12 mouse cellular contexts compared by ENCODE assay signal in genomic region chr12:108372241-108372640, GRCm38 (mm10). TPM values are rescaled to one million over a fixed set of nuclear protein-coding genes. Genes with fewer than 3 reads are reported as not detected.
DNase-seq lines count a peak whose midpoint lies in the region; ATAC-seq lines count a peak whose summit lies in the region.
"Had no signal": no experiment of that assay in that cellular context is flagged by ENCODE, and none has a peak within 500 bp of the region (broad histone marks: within the 10 kb centered on the region; RNA-seq: fewer than 3 reads in every experiment).

No protein-coding gene starts in this region.

- intact Hi-C loops in heart, postnatal 36 days (cut with DNase I): no loop called here

- H3K9ac ChIP-seq in forebrain, embryonic 13.5 days: no peak overlapping the region
- H3K9ac ChIP-seq: liver, embryonic 14.5 days had no signal

- H3K27ac ChIP-seq in forebrain, embryonic 10.5 days: peak overlapping the region; percentile 8; the same call in 1 of the 2 replicates
- no peak overlapping the region for H3K27ac ChIP-seq in forebrain, embryonic 13.5 days
- H3K27ac ChIP-seq: liver, embryonic 14.5 days had no signal

- peaks cover 46% of the 10 kb centered on the region for H3K4me1 ChIP-seq in forebrain, embryonic 10.5 days
- no peaks in the 10 kb centered on the region for H3K4me1 ChIP-seq in forebrain, embryonic 13.5 days

- no peaks in the 10 kb centered on the region for H3K9me3 ChIP-seq in forebrain, embryonic 10.5 days
- H3K9me3 ChIP-seq in forebrain, embryonic 13.5 days (replicated peaks): no peaks in the 10 kb centered on the region

- no peak overlapping the region for H3K4me2 ChIP-seq in forebrain, embryonic 13.5 days

- no peaks in the 10 kb centered on the region for H3K27me3 ChIP-seq in forebrain, embryonic 10.5 days (ENCODE audit: poor library complexity, severe bottlenecking)
- H3K27me3 ChIP-seq in forebrain, embryonic 13.5 days: no peaks in the 10 kb centered on the region

- WGBS in forebrain, embryonic 10.5 days: 84% methylated on average over 17 of the region's 17 CpGs
- WGBS in forebrain, embryonic 13.5 days: 72% methylated on average over 17 of the region's 17 CpGs

- no peaks in the 10 kb centered on the region for H3K36me3 ChIP-seq in forebrain, embryonic 10.5 days (replicated peaks)
- H3K36me3 ChIP-seq in forebrain, embryonic 13.5 days (ENCODE audit: poor library complexity, severe bottlenecking): no peaks in the 10 kb centered on the region

- ATAC-seq in forebrain, embryonic 13.5 days: no peak
- ATAC-seq: midbrain, embryonic 16.5 days had no signal

- no peak for DNase-seq in forebrain, embryonic 10.5 days (ENCODE audit: extremely low spot score, low spot score)
- DNase-seq in cerebellum, adult 11 months: peak; percentile 69
- DNase-seq in gastrocnemius, postnatal 25 days: peak; percentile 83
- peak; percentile 46 to 61 for DNase-seq in heart, postnatal 36 days
- DNase-seq in adrenal gland, postnatal 36 days: no peak
- DNase-seq in adrenal gland, adult 18-20 months (ENCODE audit: low spot score in 2 of 2): no peak
- DNase-seq in thymus, postnatal 10 days (ENCODE audit: low spot score in 2 of 2): no peak
- DNase-seq: adrenal gland, postnatal 14 days; kidney, postnatal 4 days had no signal

- no peak overlapping the region for H3K4me3 ChIP-seq in forebrain, embryonic 10.5 days
- H3K4me3 ChIP-seq in forebrain, embryonic 13.5 days: no peak overlapping the region

RNA-seq across cellular contexts. Expression of gene Eml1, which starts 1.5 kb away (rescaled TPM):
- polyA plus RNA-seq in forebrain, embryonic 10.5 days (2016; fragmentation: Nextera tagmentation; extraction: Ambion mirVana): 95.1 and 102 TPM in 2 replicates
- polyA plus RNA-seq in forebrain, embryonic 13.5 days (2015; fragmentation: Nextera tagmentation; extraction: Ambion mirVana): 54.5 and 71.4 TPM in 2 replicates
- 100 to 1,000 TPM in 1 of 2 experiments, 10 to 100 TPM in 1; 84.7 to 109 TPM for total RNA-seq in gastrocnemius, postnatal 25 days (2021)
- total RNA-seq in heart, postnatal 36 days (2021): 10 to 100 TPM; 74.3 to 87.1 TPM
- total RNA-seq in adrenal gland, postnatal 36 days (2021): 10 to 100 TPM; 16.6 to 44.6 TPM
- total RNA-seq in adrenal gland, adult 18-20 months (2021): 10 to 100 TPM; 19.7 to 19.9 TPM

RNA-seq across cellular contexts. Expression of gene Cyp46a1, which starts 38.1 kb away (rescaled TPM):
- polyA plus RNA-seq in forebrain, embryonic 10.5 days (2016; fragmentation: Nextera tagmentation; extraction: Ambion mirVana): 19.4 and 20.1 TPM in 2 replicates
- polyA plus RNA-seq in forebrain, embryonic 13.5 days (2015; fragmentation: Nextera tagmentation; extraction: Ambion mirVana): 23.1 and 26.3 TPM in 2 replicates
- under 1 TPM; 0.13 TPM for total RNA-seq in gastrocnemius, postnatal 25 days (2021)
- total RNA-seq in heart, postnatal 36 days (2021): under 1 TPM; 0.41 to 0.44 TPM
- total RNA-seq in adrenal gland, postnatal 36 days (2021): 1 to 10 TPM in 1 of 2 experiments, under 1 TPM in 1; 0.99 to 2.0 TPM
- total RNA-seq in adrenal gland, adult 18-20 months (2021): 1 to 10 TPM; 1.7 to 2.1 TPM

Comparison
In these comparisons a context has a peak if more than half of its experiments do, and no peak if none do; other contexts are left out.
1. DNase-seq: peak in cerebellum, adult 11 months (single experiment), gastrocnemius, postnatal 25 days (single experiment) and heart, postnatal 36 days (2 of 2); none in forebrain, embryonic 10.5 days (single experiment), adrenal gland, postnatal 36 days (0 of 2), adrenal gland, adult 18-20 months (0 of 2) and thymus, postnatal 10 days (0 of 2).